Mouse (Mus musculus) heart, postnatal 14 days (tissue): ENCODE measurements around the gene Gstm6. TPM values are rescaled to one million over a fixed set of nuclear protein-coding genes. Genes with fewer than 3 reads are reported as not detected.
"Not testable (repeated sequence)": the region's sequence is repeated elsewhere in the genome, so short reads cannot be mapped to it uniquely, and the experiment has no call there.

Experiments
- DNase-seq, 2 experiments: peaks; one replicate each; pipeline ENCODE4 v3.0.0; 2021 to 2022
- intact Hi-C: fragments of 180-260 bp; cut with DNase I; formaldehyde crosslinking; loops from one replicate; pipeline ENCODE4 v1.15.1; 2025
- total RNA-seq, 2 experiments: library from RNA; stranded (reverse); gene quantifications; 2 replicates each; pipeline ENCODE4 v1.2.3; 2021

Gene Gstm6
- total RNA-seq, 2 experiments from 2014 or later = 1.8 to 2.2 TPM

GRCm38 (mm10) chr3:107900955-107901673 lies 42.4 kb downstream of the Gstm6 start:
- intact Hi-C loops = no loop called here
- no peak for DNase-seq

DNA sequence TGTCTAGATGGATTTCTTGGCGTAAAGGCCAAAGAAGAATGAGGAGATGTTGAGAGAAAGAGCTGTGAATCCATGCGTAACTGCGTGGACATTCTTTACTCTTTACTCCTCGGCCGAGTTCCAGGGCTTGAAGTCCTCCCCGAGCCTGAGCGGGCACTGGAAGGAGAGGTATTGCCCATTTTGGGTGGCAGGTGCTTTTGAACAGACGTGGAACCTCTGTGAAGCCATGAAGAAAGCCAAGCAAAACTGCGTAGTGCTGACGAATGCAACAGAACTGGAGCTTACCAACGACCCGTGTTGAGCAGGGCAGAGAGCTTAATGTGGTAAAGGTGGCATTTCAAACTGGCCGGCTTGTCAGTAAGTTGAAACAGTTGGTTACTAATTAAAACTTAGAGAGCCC lies 44.9 kb downstream of the Gstm6 start:
- intact Hi-C loops = no loop called here
- DNase-seq = no peak

- DNase-seq = peak; percentile 84 to 86
- intact Hi-C loops = no loop called here
Observed at GRCm38 (mm10) chr3:107895720-107896569, 47.6 kb downstream of the Gstm6 start, which contains the start of gene Gstm5. Gene Gstm5, plus strand, starts transcription at chr3:107895821.

- intact Hi-C loops = no loop called here
Observed at GRCm38 (mm10) chr3:107895194-107895719, 48.3 kb downstream of the Gstm6 start.

DNA sequence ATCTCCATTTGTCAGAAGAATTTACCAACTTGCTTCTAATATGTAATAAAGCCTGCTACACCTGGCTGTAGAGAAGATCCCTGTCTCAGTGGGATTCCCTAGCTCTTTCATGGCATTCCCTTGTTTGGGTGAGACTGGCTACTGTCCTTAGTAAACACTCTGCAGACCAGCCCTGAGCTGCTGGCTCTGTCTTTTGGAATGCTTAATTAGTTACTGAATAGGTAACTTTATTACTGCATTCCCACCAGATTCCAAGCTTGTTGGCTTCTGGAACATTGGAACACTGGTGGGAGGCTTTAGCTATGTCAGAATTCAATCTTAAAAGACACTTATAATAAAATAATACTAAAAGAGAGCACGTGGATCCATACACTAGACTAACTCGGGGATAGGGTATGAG lies 54.3 kb downstream of the Gstm6 start:
- DNase-seq, intact Hi-C loops: not testable (repeated sequence)

More at GRCm38 (mm10) chr3:107895194-107895719, 48.3 kb downstream of the Gstm6 start:
- DNase-seq = no peak

Other genes with a start within 250 kb of the Gstm6 start
- 10 to 100 TPM; 79.1 to 91.9 TPM for gene Ahcyl1, start 247.2 kb downstream of the Gstm6 start, total RNA-seq
- gene Csf1, start 183.3 kb downstream of the Gstm6 start, total RNA-seq = 10 to 100 TPM; 25.5 to 33.6 TPM
- gene Eps8l3, start 66.5 kb downstream of the Gstm6 start, total RNA-seq = not detected
- gene Gstm5, start 47.9 kb downstream of the Gstm6 start, total RNA-seq = 10 to 100 TPM; 44.6 to 47.6 TPM
- 10 to 100 TPM; 38.0 to 43.9 TPM for gene Gstm7, start 11.9 kb downstream of the Gstm6 start, total RNA-seq
- gene Gstm3, start 25.5 kb upstream of the Gstm6 start, total RNA-seq = not detected
- 10 to 100 TPM; 53.0 to 70.5 TPM for gene Gstm2, start 42.7 kb upstream of the Gstm6 start, total RNA-seq
- 100 to 1,000 TPM in 1 of 2 experiments, 10 to 100 TPM in 1; 94.2 to 113 TPM for gene Gstm1, start 74.2 kb upstream of the Gstm6 start, total RNA-seq
- 10 to 100 TPM in 1 of 2 experiments, 1 to 10 TPM in 1; 9.2 to 10.1 TPM for gene Gstm4, start 101.1 kb upstream of the Gstm6 start, total RNA-seq
- 1 to 10 TPM; 7.5 to 8.7 TPM for gene Ampd2, start 142.9 kb upstream of the Gstm6 start, total RNA-seq
- under 1 TPM in 1 of 2 experiments, not detected in 1; 0.34 TPM for gene Gnat2, start 149.0 kb upstream of the Gstm6 start, total RNA-seq
- gene Gnai3, start 202.4 kb upstream of the Gstm6 start, total RNA-seq = 10 to 100 TPM; 25.0 to 30.2 TPM
- gene Gpr61, start 211.1 kb upstream of the Gstm6 start, total RNA-seq = not detected
- gene Amigo1, start 242.6 kb upstream of the Gstm6 start, total RNA-seq = 10 to 100 TPM in 1 of 2 experiments, 1 to 10 TPM in 1; 9.0 to 10.1 TPM